Mouse (Mus musculus): ENCODE data around the gene Elfn1. TPM values are rescaled to one million over a fixed set of nuclear protein-coding genes. Genes with fewer than 3 reads are reported as not detected.

The Elfn1 gene
- not detected in 2 replicates for total RNA-seq (2014; fragmentation: Nextera tagmentation)
- 0.05 and 0.06 TPM in 2 replicates for total RNA-seq (2017)
- 0.02 TPM in 1 of 2 replicates, not detected in the other for polyA plus RNA-seq (2012)

GRCm38 (mm10) chr5:139907714-139908242, at the start of gene Elfn1:
Elfn1 (plus strand) TSS chr5:139907943.
- peaks cover 17% of the 10 kb centered on the region for H3K9me3 ChIP-seq (replicated peaks)
- H3K36me3 ChIP-seq (replicated peaks): no peaks in the 10 kb centered on the region
- DNase-seq (ENCODE audit: low spot score) (no peak), ATAC-seq (ENCODE audit: extremely low read depth, insufficient number of reproducible peaks, low FRiP score, poor library complexity, severe bottlenecking) (no peak)
- no peak within 1 kb of the TSS for H3K4me3 ChIP-seq (ENCODE audit: low read depth, low read length)
- H3K27me3 ChIP-seq (ENCODE audit: insufficient read depth, low read length): peaks cover 44% of the 10 kb centered on the region; the same call in 1 of the 2 replicates
- no peaks in the 10 kb centered on the region for H3K4me1 ChIP-seq (ENCODE audit: insufficient read depth, low read depth, low read length)
- TF ChIP-seq TAL1 (conservative IDR thresholded peaks at IDR 0.05; ENCODE audit: low read depth, low read length) (no peak), GATA1 (IDR thresholded peaks at IDR 0.05; ENCODE audit: borderline replicate concordance, low read length) (no peak), CTCF (IDR thresholded peaks at IDR 0.05; ENCODE audit: low read depth, low read length) (no peak), GATA2 (IDR thresholded peaks at IDR 0.05; ENCODE audit: borderline replicate concordance, low read depth, low read length) (no peak), POLR2AphosphoS5 (IDR thresholded peaks at IDR 0.05; ENCODE audit: insufficient replicate concordance, low read depth, low read length) (no peak)

GRCm38 (mm10) chr5:139860328-139861104, 47.2 kb upstream of the Elfn1 start:
- no peak for TF ChIP-seq GATA1 (IDR thresholded peaks at IDR 0.05; ENCODE audit: borderline replicate concordance, low read length)
- TF ChIP-seq POLR2AphosphoS5 (IDR thresholded peaks at IDR 0.05; ENCODE audit: insufficient replicate concordance, low read depth, low read length): no peak
- no peak for TF ChIP-seq GATA2 (IDR thresholded peaks at IDR 0.05; ENCODE audit: borderline replicate concordance, low read depth, low read length)
- TF ChIP-seq CTCF (IDR thresholded peaks at IDR 0.05; ENCODE audit: low read depth, low read length): no peak
- no peak for TF ChIP-seq TAL1 (conservative IDR thresholded peaks at IDR 0.05; ENCODE audit: low read depth, low read length)
- Histone ChIP-seq H3K9me3 (replicated peaks) (no peaks in the 10 kb centered on the region), H3K4me3 (ENCODE audit: low read depth, low read length) (no peak overlapping the region), H3K4me1 (ENCODE audit: insufficient read depth, low read depth, low read length) (peaks cover 4% of the 10 kb centered on the region; the same call in 1 of the 2 replicates), H3K27me3 (ENCODE audit: insufficient read depth, low read length) (peaks cover 9% of the 10 kb centered on the region), H3K36me3 (replicated peaks) (no peaks in the 10 kb centered on the region)
- ATAC-seq (ENCODE audit: extremely low read depth, insufficient number of reproducible peaks, low FRiP score, poor library complexity, severe bottlenecking): no peak
- no peak for DNase-seq (ENCODE audit: low spot score)

DNA sequence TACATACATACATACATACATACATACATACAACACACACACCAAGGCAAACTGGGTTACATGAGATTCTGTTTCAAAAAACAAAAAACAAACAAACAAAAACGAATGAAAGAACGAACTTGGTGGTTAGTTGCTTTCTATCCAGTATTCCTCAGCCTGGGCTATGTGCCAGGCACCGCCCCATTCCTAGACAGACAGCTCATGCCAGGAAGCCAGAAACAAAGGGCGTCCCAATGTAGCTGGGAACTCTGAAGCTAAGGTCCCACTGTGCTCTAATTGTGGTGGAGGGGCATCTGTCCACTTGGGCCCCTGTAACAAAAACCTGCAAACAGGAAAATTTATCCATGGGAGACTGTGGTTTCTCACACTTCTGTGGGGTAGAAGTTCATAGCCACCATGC, 45.0 kb upstream of the Elfn1 start:
- peaks cover 8% of the 10 kb centered on the region; the same call in 1 of the 2 replicates for H3K27me3 ChIP-seq (ENCODE audit: insufficient read depth, low read length)
- DNase-seq (ENCODE audit: low spot score): no peak
- ATAC-seq (ENCODE audit: extremely low read depth, insufficient number of reproducible peaks, low FRiP score, poor library complexity, severe bottlenecking): no peak
- H3K36me3 ChIP-seq (replicated peaks): no peaks in the 10 kb centered on the region
- no peak overlapping the region for H3K4me3 ChIP-seq (ENCODE audit: low read depth, low read length)
- H3K4me1 ChIP-seq (ENCODE audit: insufficient read depth, low read depth, low read length): peaks cover 4% of the 10 kb centered on the region; the same call in 1 of the 2 replicates
- no peaks in the 10 kb centered on the region for H3K9me3 ChIP-seq (replicated peaks)
- TF ChIP-seq POLR2AphosphoS5 (IDR thresholded peaks at IDR 0.05; ENCODE audit: insufficient replicate concordance, low read depth, low read length) (no peak), GATA1 (IDR thresholded peaks at IDR 0.05; ENCODE audit: borderline replicate concordance, low read length) (no peak)

- H3K9me3 ChIP-seq (replicated peaks): no peaks in the 10 kb centered on the region
- H3K4me3 ChIP-seq (ENCODE audit: low read depth, low read length): no peak overlapping the region
- no peaks in the 10 kb centered on the region for H3K36me3 ChIP-seq (replicated peaks)
- no peaks in the 10 kb centered on the region for H3K4me1 ChIP-seq (ENCODE audit: insufficient read depth, low read depth, low read length)
- DNase-seq (ENCODE audit: low spot score) (no peak), ATAC-seq (ENCODE audit: extremely low read depth, insufficient number of reproducible peaks, low FRiP score, poor library complexity, severe bottlenecking) (no peak)
- H3K27me3 ChIP-seq (ENCODE audit: insufficient read depth, low read length): peaks cover 9% of the 10 kb centered on the region; the same call in 1 of the 2 replicates
- TF ChIP-seq POLR2AphosphoS5 (IDR thresholded peaks at IDR 0.05; ENCODE audit: insufficient replicate concordance, low read depth, low read length) (no peak), GATA2 (IDR thresholded peaks at IDR 0.05; ENCODE audit: borderline replicate concordance, low read depth, low read length) (no peak), CTCF (IDR thresholded peaks at IDR 0.05; ENCODE audit: low read depth, low read length) (no peak), GATA1 (IDR thresholded peaks at IDR 0.05; ENCODE audit: borderline replicate concordance, low read length) (no peak), TAL1 (conservative IDR thresholded peaks at IDR 0.05; ENCODE audit: low read depth, low read length) (no peak)
Observed at GRCm38 (mm10) chr5:139870886-139871285, 36.9 kb upstream of the Elfn1 start.

GRCm38 (mm10) chr5:139871526-139871925, 36.2 kb upstream of the Elfn1 start:
- H3K9me3 ChIP-seq (replicated peaks): no peaks in the 10 kb centered on the region
- no peak for TF ChIP-seq GATA1 (IDR thresholded peaks at IDR 0.05; ENCODE audit: borderline replicate concordance, low read length)
- no peak for TF ChIP-seq CTCF (IDR thresholded peaks at IDR 0.05; ENCODE audit: low read depth, low read length)
- no peak for TF ChIP-seq GATA2 (IDR thresholded peaks at IDR 0.05; ENCODE audit: borderline replicate concordance, low read depth, low read length)
- no peak for TF ChIP-seq TAL1 (conservative IDR thresholded peaks at IDR 0.05; ENCODE audit: low read depth, low read length)
- TF ChIP-seq POLR2AphosphoS5 (IDR thresholded peaks at IDR 0.05; ENCODE audit: insufficient replicate concordance, low read depth, low read length): no peak
- no peak for ATAC-seq (ENCODE audit: extremely low read depth, insufficient number of reproducible peaks, low FRiP score, poor library complexity, severe bottlenecking)
- no peak for DNase-seq (ENCODE audit: low spot score)
- H3K4me3 ChIP-seq (ENCODE audit: low read depth, low read length): no peak overlapping the region
- no peaks in the 10 kb centered on the region for H3K4me1 ChIP-seq (ENCODE audit: insufficient read depth, low read depth, low read length)
- H3K36me3 ChIP-seq (replicated peaks): no peaks in the 10 kb centered on the region
- H3K27me3 ChIP-seq (ENCODE audit: insufficient read depth, low read length): peaks cover 9% of the 10 kb centered on the region; the same call in 1 of the 2 replicates

DNA sequence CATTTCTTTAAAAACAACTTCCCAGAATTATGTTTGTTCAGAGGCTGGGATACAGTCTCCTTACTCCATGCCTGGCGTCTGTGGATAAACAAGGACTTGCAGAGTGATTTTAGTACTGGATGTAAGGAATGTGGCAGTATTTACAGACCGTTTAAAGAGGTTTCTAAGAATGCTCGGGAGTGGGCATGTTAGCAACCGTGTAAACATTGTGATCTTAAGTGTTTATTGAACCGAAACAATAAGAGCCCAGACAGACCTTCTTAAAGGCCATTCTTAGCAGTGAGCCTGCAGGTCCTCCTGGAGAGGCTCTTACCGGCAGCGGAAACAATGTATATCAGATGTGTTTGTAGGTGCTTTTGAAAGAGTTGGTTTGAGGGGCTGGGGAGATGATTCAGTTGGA, 30.2 kb upstream of the Elfn1 start:
- Histone ChIP-seq H3K4me3 (ENCODE audit: low read depth, low read length) (no peak overlapping the region), H3K36me3 (replicated peaks) (no peaks in the 10 kb centered on the region), H3K27me3 (ENCODE audit: insufficient read depth, low read length) (peaks cover 3% of the 10 kb centered on the region), H3K4me1 (ENCODE audit: insufficient read depth, low read depth, low read length) (no peaks in the 10 kb centered on the region), H3K9me3 (replicated peaks) (no peaks in the 10 kb centered on the region)
- TF ChIP-seq CTCF (IDR thresholded peaks at IDR 0.05; ENCODE audit: low read depth, low read length): no peak
- no peak for TF ChIP-seq TAL1 (conservative IDR thresholded peaks at IDR 0.05; ENCODE audit: low read depth, low read length)
- TF ChIP-seq GATA2 (IDR thresholded peaks at IDR 0.05; ENCODE audit: borderline replicate concordance, low read depth, low read length): no peak
- no peak for TF ChIP-seq POLR2AphosphoS5 (IDR thresholded peaks at IDR 0.05; ENCODE audit: insufficient replicate concordance, low read depth, low read length)
- TF ChIP-seq GATA1 (IDR thresholded peaks at IDR 0.05; ENCODE audit: borderline replicate concordance, low read length): no peak
- ATAC-seq (ENCODE audit: extremely low read depth, insufficient number of reproducible peaks, low FRiP score, poor library complexity, severe bottlenecking) (no peak), DNase-seq (ENCODE audit: low spot score) (no peak)
